Mouse (Mus musculus): ENCODE data around the gene Cog4. TPM values are rescaled to one million over a fixed set of nuclear protein-coding genes. Genes with fewer than 3 reads are reported as not detected.
A peak's percentile ranks its signal among the peaks of the same experiment; 100 is the strongest.

Gene Cog4
- total and polyA plus RNA-seq, 3 experiments, result 34.8 to 74.1 (median 66.2) TPM

DNA sequence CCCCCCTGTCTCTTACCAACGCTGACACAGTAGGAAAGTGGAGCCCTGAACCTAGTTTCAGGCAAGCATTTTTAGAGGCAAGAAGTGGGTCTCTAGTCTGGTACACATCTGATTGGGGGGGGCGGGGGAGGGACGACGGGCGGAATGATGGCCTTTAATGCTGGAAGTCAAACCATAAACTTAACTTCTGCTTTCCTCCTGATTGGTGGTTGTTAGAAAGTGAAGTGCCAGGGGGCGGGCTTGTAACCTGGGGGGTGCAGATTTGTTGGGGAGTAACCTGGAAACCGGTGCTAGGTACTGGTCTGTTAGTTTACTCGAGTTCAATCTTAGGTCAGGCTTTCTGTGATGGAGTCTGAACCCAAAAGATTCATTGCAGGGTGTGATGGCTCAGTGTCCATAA lies 72.1 kb downstream of the Cog4 start:
- TF ChIP-seq EP300 (IDR thresholded peaks at IDR 0.05; ENCODE audit: insufficient read depth, low read depth, low read length), result no peak
- no peak for TF ChIP-seq POLR2A (IDR thresholded peaks at IDR 0.05; ENCODE audit: insufficient read depth, low read depth, low read length)
- no peak for TF ChIP-seq CTCF (IDR thresholded peaks at IDR 0.05)
- peaks cover 4% of the 10 kb centered on the region for H3K4me1 ChIP-seq (ENCODE audit: control insufficient read depth, insufficient read depth, low read length)
- peaks cover 5% of the 10 kb centered on the region; the same call in 1 of the 2 replicates for H3K79me2 ChIP-seq (replicated peaks; ENCODE audit: control insufficient read depth, insufficient read depth, low read length)
- WGBS, result 85% methylated on average over 8 of the region's 8 CpGs
- intact Hi-C loops (cut with DNase I), result loop anchor here (2.0 kb wide), 1 partner anchor 16 kb away; the partner anchor contains the start of gene Fuk
- DNase-seq, result no peak
- H3K4me3 ChIP-seq, result no peak overlapping the region
- no peaks in the 10 kb centered on the region for H3K27me3 ChIP-seq (ENCODE audit: control insufficient read depth, insufficient read depth, low read length)
- H3K36me3 ChIP-seq (ENCODE audit: control insufficient read depth, insufficient read depth, low read length), result no peaks in the 10 kb centered on the region
- H3K9ac ChIP-seq (ENCODE audit: low read depth, low read length), result no peak overlapping the region
- H3K27ac ChIP-seq, result no peak overlapping the region

- H3K27me3 ChIP-seq (ENCODE audit: control insufficient read depth, insufficient read depth, low read length), result no peaks in the 10 kb centered on the region
- no peaks in the 10 kb centered on the region for H3K36me3 ChIP-seq (ENCODE audit: control insufficient read depth, insufficient read depth, low read length)
- H3K4me3 ChIP-seq, result peak within 1 kb of the TSS; percentile 78
- whole genome bisulfite sequencing, result 2% methylated on average over 27 of the region's 36 CpGs
- peak; percentile 84 to 92 for DNase-seq
- peaks cover 4% of the 10 kb centered on the region for H3K4me1 ChIP-seq (ENCODE audit: control insufficient read depth, insufficient read depth, low read length)
- peak within 1 kb of the TSS; percentile 88 for H3K27ac ChIP-seq
- TF ChIP-seq CTCF (IDR thresholded peaks at IDR 0.05), result no peak
- TF ChIP-seq EP300 (IDR thresholded peaks at IDR 0.05; ENCODE audit: insufficient read depth, low read depth, low read length), result no peak
- no peak for TF ChIP-seq POLR2A (IDR thresholded peaks at IDR 0.05; ENCODE audit: insufficient read depth, low read depth, low read length)
- peak within 1 kb of the TSS; percentile 90 for H3K9ac ChIP-seq (ENCODE audit: low read depth, low read length)
- H3K79me2 ChIP-seq (replicated peaks; ENCODE audit: control insufficient read depth, insufficient read depth, low read length), result peaks cover 5% of the 10 kb centered on the region
- intact Hi-C loops (cut with DNase I), result loop anchor here (2.0 kb wide), 3 partner anchors 15 to 45 kb away; partner anchors contain the start of gene Fuk
These were observed 73.1 kb downstream of the Cog4 start, which contains the start of gene St3gal2 for GRCm38 (mm10) chr8:110919341-110920031. TSS of gene St3gal2 (plus strand) at chr8:110919922.

- Histone ChIP-seq H3K36me3 (ENCODE audit: control insufficient read depth, insufficient read depth, low read length) (no peaks in the 10 kb centered on the region), H3K9ac (ENCODE audit: low read depth, low read length) (peak overlapping the region; percentile 90), H3K79me2 (replicated peaks; ENCODE audit: control insufficient read depth, insufficient read depth, low read length) (peaks cover 5% of the 10 kb centered on the region), H3K27ac (peak overlapping the region; percentile 88), H3K4me3 (peak overlapping the region; percentile 78), H3K4me1 (ENCODE audit: control insufficient read depth, insufficient read depth, low read length) (peaks cover 4% of the 10 kb centered on the region), H3K27me3 (ENCODE audit: control insufficient read depth, insufficient read depth, low read length) (no peaks in the 10 kb centered on the region)
- WGBS, result 4% methylated on average over 33 of the region's 37 CpGs
- intact Hi-C loops (cut with DNase I), result loop anchor here (2.0 kb wide), 2 partner anchors 15 to 45 kb away; no protein-coding TSS in a partner anchor
- no peak for TF ChIP-seq POLR2A (IDR thresholded peaks at IDR 0.05; ENCODE audit: insufficient read depth, low read depth, low read length)
- no peak for TF ChIP-seq CTCF (IDR thresholded peaks at IDR 0.05)
- no peak for TF ChIP-seq EP300 (IDR thresholded peaks at IDR 0.05; ENCODE audit: insufficient read depth, low read depth, low read length)
- no peak for DNase-seq
These were observed 73.8 kb downstream of the Cog4 start for GRCm38 (mm10) chr8:110920032-110920772.

DNA sequence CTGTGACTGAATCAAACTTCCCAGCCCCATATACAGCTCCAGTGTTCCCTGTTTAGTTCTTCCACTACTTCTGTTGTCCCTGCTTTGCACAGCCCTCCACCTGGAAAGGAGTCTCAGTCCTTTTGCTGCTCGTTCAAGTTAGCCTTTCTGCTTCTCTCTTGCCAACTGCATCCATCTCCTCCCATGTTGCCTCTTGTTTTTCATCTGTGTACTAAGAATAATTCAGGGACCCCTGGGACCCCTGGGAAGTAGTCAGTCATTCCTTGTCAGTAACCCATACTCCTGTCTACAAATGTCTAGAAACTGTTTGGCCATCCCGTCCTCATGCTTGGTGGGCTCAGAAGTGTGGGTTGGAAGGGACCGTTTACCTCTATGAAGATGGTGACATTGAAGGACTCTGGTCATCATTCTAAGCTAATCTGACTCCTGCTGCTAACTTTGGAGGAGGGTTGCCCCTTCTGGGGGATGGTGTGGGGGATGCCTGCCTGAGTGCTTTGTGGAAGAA lies 74.4 kb downstream of the Cog4 start:
- peak overlapping the region; percentile 90 for H3K9ac ChIP-seq (ENCODE audit: low read depth, low read length)
- intact Hi-C loops (cut with DNase I), result loop anchor here (2.0 kb wide), 2 partner anchors 14 to 44 kb away; no protein-coding TSS in a partner anchor
- H3K4me1 ChIP-seq (ENCODE audit: control insufficient read depth, insufficient read depth, low read length), result peaks cover 4% of the 10 kb centered on the region
- no peaks in the 10 kb centered on the region for H3K36me3 ChIP-seq (ENCODE audit: control insufficient read depth, insufficient read depth, low read length)
- WGBS, result 36% methylated on average over 3 of the region's 3 CpGs
- H3K79me2 ChIP-seq (replicated peaks; ENCODE audit: control insufficient read depth, insufficient read depth, low read length), result peaks cover 5% of the 10 kb centered on the region
- no peak for DNase-seq
- TF ChIP-seq POLR2A (IDR thresholded peaks at IDR 0.05; ENCODE audit: insufficient read depth, low read depth, low read length) (no peak), EP300 (IDR thresholded peaks at IDR 0.05; ENCODE audit: insufficient read depth, low read depth, low read length) (no peak), CTCF (IDR thresholded peaks at IDR 0.05) (no peak)
- no peaks in the 10 kb centered on the region for H3K27me3 ChIP-seq (ENCODE audit: control insufficient read depth, insufficient read depth, low read length)
- H3K27ac ChIP-seq, result peak overlapping the region; percentile 88
- peak overlapping the region; percentile 78 for H3K4me3 ChIP-seq

GRCm38 (mm10) chr8:110921492-110922230 lies 75.3 kb downstream of the Cog4 start:
- no peak overlapping the region for H3K9ac ChIP-seq (ENCODE audit: low read depth, low read length)
- TF ChIP-seq EP300 (IDR thresholded peaks at IDR 0.05; ENCODE audit: insufficient read depth, low read depth, low read length) (no peak), CTCF (IDR thresholded peaks at IDR 0.05) (no peak), POLR2A (IDR thresholded peaks at IDR 0.05; ENCODE audit: insufficient read depth, low read depth, low read length) (no peak)
- H3K4me1 ChIP-seq (ENCODE audit: control insufficient read depth, insufficient read depth, low read length), result peaks cover 6% of the 10 kb centered on the region
- H3K4me3 ChIP-seq, result no peak overlapping the region; the same call in 1 of the 2 replicates
- intact Hi-C loops (cut with DNase I), result loop anchor here (2.0 kb wide), 2 partner anchors 13 to 43 kb away; no protein-coding TSS in a partner anchor
- H3K27me3 ChIP-seq (ENCODE audit: control insufficient read depth, insufficient read depth, low read length), result no peaks in the 10 kb centered on the region
- H3K27ac ChIP-seq, result peak overlapping the region; percentile 88; the same call in 1 of the 2 replicates
- WGBS, result 47% methylated on average over 7 of the region's 7 CpGs
- peaks cover 5% of the 10 kb centered on the region for H3K79me2 ChIP-seq (replicated peaks; ENCODE audit: control insufficient read depth, insufficient read depth, low read length)
- no peaks in the 10 kb centered on the region for H3K36me3 ChIP-seq (ENCODE audit: control insufficient read depth, insufficient read depth, low read length)
- DNase-seq, result peak; percentile 54 to 63
